Mouse (Mus musculus): ENCODE results near the gene Ttll9. TPM values are rescaled to one million over a fixed set of nuclear protein-coding genes. Genes with fewer than 3 reads are reported as not detected.

Gene Ttll9
- total and polyA plus RNA-seq, 3 experiments: 0.61 TPM; not detected in 2

GRCm38 (mm10) chr2:152951065-152951849 is 11.0 kb upstream of the Ttll9 start, which contains the start of gene Dusp15:
TSS of gene Dusp15 (minus strand) at chr2:152951698.
- 2% methylated on average over 54 of the region's 54 CpGs for WGBS
- no peaks in the 10 kb centered on the region; the same call in 1 of the 2 replicates for H3K4me1 ChIP-seq (ENCODE audit: control insufficient read depth, insufficient read depth, low read length)
- H3K79me2 ChIP-seq (replicated peaks; ENCODE audit: control insufficient read depth, insufficient read depth, low read length): no peaks in the 10 kb centered on the region
- DNase-seq: peak; percentile 18 to 42
- peak within 1 kb of the TSS; percentile 35 for H3K9ac ChIP-seq (ENCODE audit: low read depth, low read length)
- peak within 1 kb of the TSS; percentile 56 for H3K4me3 ChIP-seq
- peaks cover 15% of the 10 kb centered on the region for H3K27me3 ChIP-seq (ENCODE audit: control insufficient read depth, insufficient read depth, low read length)
- TF ChIP-seq EP300 (IDR thresholded peaks at IDR 0.05; ENCODE audit: insufficient read depth, low read depth, low read length): no peak
- TF ChIP-seq POLR2A (IDR thresholded peaks at IDR 0.05; ENCODE audit: insufficient read depth, low read depth, low read length): no peak
- no peak for TF ChIP-seq CTCF (IDR thresholded peaks at IDR 0.05)
- H3K27ac ChIP-seq: no peak within 1 kb of the TSS
- intact Hi-C loops (cut with DNase I): no loop called here
- no peaks in the 10 kb centered on the region for H3K36me3 ChIP-seq (ENCODE audit: control insufficient read depth, insufficient read depth, low read length)

- no peaks in the 10 kb centered on the region for H3K79me2 ChIP-seq (replicated peaks; ENCODE audit: control insufficient read depth, insufficient read depth, low read length)
- 20% methylated on average over 13 of the region's 13 CpGs for WGBS
- peaks cover 15% of the 10 kb centered on the region for H3K27me3 ChIP-seq (ENCODE audit: control insufficient read depth, insufficient read depth, low read length)
- peak overlapping the region; percentile 35 for H3K9ac ChIP-seq (ENCODE audit: low read depth, low read length)
- H3K36me3 ChIP-seq (ENCODE audit: control insufficient read depth, insufficient read depth, low read length): no peaks in the 10 kb centered on the region
- H3K4me1 ChIP-seq (ENCODE audit: control insufficient read depth, insufficient read depth, low read length): no peaks in the 10 kb centered on the region; the same call in 1 of the 2 replicates
- no peak for DNase-seq
- no peak overlapping the region for H3K27ac ChIP-seq
- H3K4me3 ChIP-seq: peak overlapping the region; percentile 56
- intact Hi-C loops (cut with DNase I): no loop called here
- TF ChIP-seq POLR2A (IDR thresholded peaks at IDR 0.05; ENCODE audit: insufficient read depth, low read depth, low read length): no peak
- no peak for TF ChIP-seq CTCF (IDR thresholded peaks at IDR 0.05)
- no peak for TF ChIP-seq EP300 (IDR thresholded peaks at IDR 0.05; ENCODE audit: insufficient read depth, low read depth, low read length)
Measured at GRCm38 (mm10) chr2:152951850-152952720, 10.2 kb upstream of the Ttll9 start.

DNA sequence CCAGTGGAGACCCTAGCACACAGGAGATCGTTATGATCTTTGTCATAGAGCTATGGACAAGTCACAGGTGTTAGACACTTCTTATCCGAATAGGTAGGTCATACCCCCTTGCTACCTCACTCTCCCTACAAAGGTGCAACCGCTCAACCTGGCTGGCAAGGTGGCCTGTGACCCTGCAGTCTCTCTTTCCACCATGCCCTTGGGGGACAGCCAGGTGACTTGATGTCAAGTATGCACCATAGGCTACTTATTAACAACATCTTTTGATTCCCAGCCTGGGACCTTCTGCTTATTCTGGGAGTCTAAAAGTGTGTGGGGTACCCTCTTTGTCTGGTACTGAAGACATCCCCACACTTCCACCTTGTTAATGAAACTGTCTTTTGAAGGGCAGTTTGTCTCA is 4.2 kb upstream of the Ttll9 start:
- 66% methylated on average over 3 of the region's 3 CpGs for WGBS
- TF ChIP-seq EP300 (IDR thresholded peaks at IDR 0.05; ENCODE audit: insufficient read depth, low read depth, low read length) (no peak), POLR2A (IDR thresholded peaks at IDR 0.05; ENCODE audit: insufficient read depth, low read depth, low read length) (no peak), CTCF (IDR thresholded peaks at IDR 0.05) (no peak)
- no peaks in the 10 kb centered on the region for H3K4me1 ChIP-seq (ENCODE audit: control insufficient read depth, insufficient read depth, low read length)
- no peak overlapping the region for H3K9ac ChIP-seq (ENCODE audit: low read depth, low read length)
- no peaks in the 10 kb centered on the region for H3K79me2 ChIP-seq (replicated peaks; ENCODE audit: control insufficient read depth, insufficient read depth, low read length)
- DNase-seq: no peak
- no peaks in the 10 kb centered on the region for H3K36me3 ChIP-seq (ENCODE audit: control insufficient read depth, insufficient read depth, low read length)
- peaks cover 4% of the 10 kb centered on the region; the same call in 1 of the 2 replicates for H3K27me3 ChIP-seq (ENCODE audit: control insufficient read depth, insufficient read depth, low read length)
- H3K4me3 ChIP-seq: no peak overlapping the region
- H3K27ac ChIP-seq: no peak overlapping the region
- intact Hi-C loops (cut with DNase I): no loop called here

DNA sequence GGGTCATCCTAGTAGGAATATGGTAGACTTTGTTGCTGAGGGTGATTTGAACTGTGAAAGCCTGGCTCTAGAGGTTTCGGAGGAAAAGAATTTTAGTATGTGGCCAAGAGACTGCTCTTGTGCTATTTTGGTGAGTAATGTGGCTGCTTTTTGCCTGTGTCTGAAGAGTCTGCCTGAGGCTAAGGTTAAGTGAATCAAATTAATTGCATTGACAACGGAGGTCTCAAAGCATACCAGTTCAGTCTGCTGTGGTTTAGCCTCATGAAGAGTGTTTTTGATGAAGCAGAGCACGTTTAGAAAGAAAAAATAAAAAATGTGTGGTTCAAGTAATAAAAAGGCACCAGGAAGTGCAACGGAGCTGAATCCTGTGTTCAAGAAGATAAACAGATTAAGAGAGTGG is 3.3 kb downstream of the Ttll9 start:
- intact Hi-C loops (cut with DNase I): no loop called here

DNA sequence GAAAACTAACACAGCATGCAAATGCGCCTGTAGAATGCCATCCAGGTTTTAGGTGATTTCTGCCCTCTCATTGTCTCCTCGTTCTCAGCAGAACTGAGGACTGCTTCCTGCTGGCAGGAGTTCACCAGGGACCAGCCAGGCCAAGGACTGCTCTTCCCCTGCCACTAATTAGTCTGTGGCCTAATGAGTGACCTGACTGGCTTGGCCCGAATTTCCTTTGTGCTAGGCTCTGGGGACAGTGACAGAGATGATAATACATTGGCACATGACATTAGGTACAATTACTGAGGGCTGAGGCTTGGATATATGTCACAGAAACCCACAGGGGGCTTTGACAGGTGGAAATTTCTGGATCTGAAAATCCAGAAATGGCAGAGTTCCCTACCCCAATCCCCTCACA is 14.7 kb downstream of the Ttll9 start:
- no peak for TF ChIP-seq CTCF (IDR thresholded peaks at IDR 0.05)
- Histone ChIP-seq H3K4me3 (no peak overlapping the region), H3K4me1 (ENCODE audit: control insufficient read depth, insufficient read depth, low read length) (no peaks in the 10 kb centered on the region), H3K36me3 (ENCODE audit: control insufficient read depth, insufficient read depth, low read length) (no peaks in the 10 kb centered on the region), H3K9ac (ENCODE audit: low read depth, low read length) (no peak overlapping the region), H3K79me2 (replicated peaks; ENCODE audit: control insufficient read depth, insufficient read depth, low read length) (no peaks in the 10 kb centered on the region), H3K27me3 (ENCODE audit: control insufficient read depth, insufficient read depth, low read length) (no peaks in the 10 kb centered on the region), H3K27ac (no peak overlapping the region)
- DNase-seq: no peak
- intact Hi-C loops (cut with DNase I): no loop called here
- 50% methylated on average over 3 of the region's 3 CpGs for WGBS

More for the DNA sequence above, 3.3 kb downstream of the Ttll9 start:
- H3K27ac ChIP-seq: no peak overlapping the region
- no peaks in the 10 kb centered on the region for H3K79me2 ChIP-seq (replicated peaks; ENCODE audit: control insufficient read depth, insufficient read depth, low read length)
- no peak for TF ChIP-seq EP300 (IDR thresholded peaks at IDR 0.05; ENCODE audit: insufficient read depth, low read depth, low read length)
- no peak for TF ChIP-seq POLR2A (IDR thresholded peaks at IDR 0.05; ENCODE audit: insufficient read depth, low read depth, low read length)
- no peak for TF ChIP-seq CTCF (IDR thresholded peaks at IDR 0.05)
- H3K9ac ChIP-seq (ENCODE audit: low read depth, low read length): no peak overlapping the region
- H3K27me3 ChIP-seq (ENCODE audit: control insufficient read depth, insufficient read depth, low read length): no peaks in the 10 kb centered on the region
- no peak for DNase-seq
- 60% methylated on average over 4 of the region's 4 CpGs for WGBS
- H3K4me3 ChIP-seq: no peak overlapping the region
- H3K36me3 ChIP-seq (ENCODE audit: control insufficient read depth, insufficient read depth, low read length): no peaks in the 10 kb centered on the region
- H3K4me1 ChIP-seq (ENCODE audit: control insufficient read depth, insufficient read depth, low read length): no peaks in the 10 kb centered on the region

GRCm38 (mm10) chr2:152985582-152985981 is 23.3 kb downstream of the Ttll9 start:
- Histone ChIP-seq H3K4me1 (ENCODE audit: control insufficient read depth, insufficient read depth, low read length) (no peaks in the 10 kb centered on the region), H3K4me3 (no peak overlapping the region), H3K36me3 (ENCODE audit: control insufficient read depth, insufficient read depth, low read length) (no peaks in the 10 kb centered on the region), H3K27ac (no peak overlapping the region), H3K9ac (ENCODE audit: low read depth, low read length) (no peak overlapping the region), H3K79me2 (replicated peaks; ENCODE audit: control insufficient read depth, insufficient read depth, low read length) (no peaks in the 10 kb centered on the region), H3K27me3 (ENCODE audit: control insufficient read depth, insufficient read depth, low read length) (no peaks in the 10 kb centered on the region)
- TF ChIP-seq EP300 (IDR thresholded peaks at IDR 0.05; ENCODE audit: insufficient read depth, low read depth, low read length): no peak
- TF ChIP-seq CTCF (IDR thresholded peaks at IDR 0.05): no peak
- TF ChIP-seq POLR2A (IDR thresholded peaks at IDR 0.05; ENCODE audit: insufficient read depth, low read depth, low read length): no peak
- 58% methylated on average over 1 of the region's 1 CpGs for WGBS
- DNase-seq: no peak
- intact Hi-C loops (cut with DNase I): no loop called here
